Mouse (Mus musculus) ovary, postnatal 36 days (tissue): ENCODE results near the gene Cnih3.

ENCODE experiments used
- DNase-seq: peaks from one replicate; pipeline ENCODE4 v3.0.0; 2022; ENCODE audit warnings: low spot score, mixed read lengths

Cnih3 gene

GRCm38 (mm10) chr1:181407281-181407680 is 54.9 kb downstream of the Cnih3 start:
- DNase-seq, result no peak

GRCm38 (mm10) chr1:181408086-181408975 is 55.9 kb downstream of the Cnih3 start:
- DNase-seq, result no peak

GRCm38 (mm10) chr1:181409693-181410092 is 57.3 kb downstream of the Cnih3 start:
- DNase-seq, result no peak

- no peak for DNase-seq
Observed at GRCm38 (mm10) chr1:181410647-181411254, 58.3 kb downstream of the Cnih3 start.

- no peak for DNase-seq
Observed at GRCm38 (mm10) chr1:181414985-181415384, 62.6 kb downstream of the Cnih3 start.

- DNase-seq, result no peak
Observed at GRCm38 (mm10) chr1:181416841-181417240, 64.4 kb downstream of the Cnih3 start.

- peak; percentile 61 for DNase-seq
Observed at GRCm38 (mm10) chr1:181417937-181418523, 65.6 kb downstream of the Cnih3 start.

GRCm38 (mm10) chr1:181420080-181420536 is 67.7 kb downstream of the Cnih3 start:
- DNase-seq, result no peak

GRCm38 (mm10) chr1:181422796-181423195 is 70.4 kb downstream of the Cnih3 start:
- DNase-seq, result no peak

GRCm38 (mm10) chr1:181424922-181425321 is 72.5 kb downstream of the Cnih3 start:
- DNase-seq, result no peak

- no peak for DNase-seq
Observed at GRCm38 (mm10) chr1:181425388-181425787, 73.0 kb downstream of the Cnih3 start.

- no peak for DNase-seq
Observed at GRCm38 (mm10) chr1:181426406-181426805, 74.0 kb downstream of the Cnih3 start.

GRCm38 (mm10) chr1:181433263-181433662 is 80.8 kb downstream of the Cnih3 start:
- no peak for DNase-seq

- DNase-seq, result peak; percentile 42
Observed at GRCm38 (mm10) chr1:181435414-181435813, 83.0 kb downstream of the Cnih3 start.

GRCm38 (mm10) chr1:181440982-181441603 is 88.7 kb downstream of the Cnih3 start:
- no peak for DNase-seq

GRCm38 (mm10) chr1:181441654-181442241 is 89.3 kb downstream of the Cnih3 start:
- DNase-seq, result no peak

- DNase-seq, result no peak
Observed at GRCm38 (mm10) chr1:181445041-181445440, 92.6 kb downstream of the Cnih3 start.

- no peak for DNase-seq
Observed at GRCm38 (mm10) chr1:181445630-181446257, 93.3 kb downstream of the Cnih3 start.

- DNase-seq, result no peak
Observed at GRCm38 (mm10) chr1:181446591-181447114, 94.2 kb downstream of the Cnih3 start.

- DNase-seq, result no peak
Observed at GRCm38 (mm10) chr1:181447576-181447975, 95.1 kb downstream of the Cnih3 start.

GRCm38 (mm10) chr1:181448041-181448440 is 95.6 kb downstream of the Cnih3 start:
- no peak for DNase-seq
